Mouse (Mus musculus) ES-CJ7 (cell line): ENCODE measurements around the gene Gm21962.

Source experiments
- DNase-seq: peaks from one replicate; pipeline ENCODE4 v3.0.0; 2011; ENCODE audit warnings: low read depth, low spot score

The Gm21962 gene

GRCm38 (mm10) chr3:137716573-137717157 lies 45.3 kb downstream of the Gm21962 start:
- no peak for DNase-seq
